Comparison of ENCODE assay signal across 8 mouse cellular contexts in genomic region chr11:102284501-102285094, GRCm38 (mm10). TPM values are rescaled to one million over a fixed set of nuclear protein-coding genes. Genes with fewer than 3 reads are reported as not detected.
DNase-seq lines count a peak whose midpoint lies in the region; ATAC-seq and TF ChIP-seq lines count a peak whose summit lies in the region.

Gene Tmub2 (plus strand): TSS chr11:102284931.

- TF ChIP-seq EP300 in lung, postnatal 0 days (IDR thresholded peaks at IDR 0.05) = peak; percentile 58; the same call in 1 of the 2 replicates

- TF ChIP-seq CTCF in lung, postnatal 0 days (IDR thresholded peaks at IDR 0.05) = no peak

- H3K4me2 ChIP-seq in lung, postnatal 0 days (replicated peaks; ENCODE audit: low read depth, low read length) = peak within 1 kb of the TSS; percentile 83

- peak; percentile 89 for ATAC-seq in frontal cortex, adult (ENCODE audit: low TSS enrichment)
- ATAC-seq in lung, postnatal 0 days = peak; percentile 96

- H3K27me3 ChIP-seq in hindbrain, embryonic 10.5 days (ENCODE audit: insufficient read depth, poor library complexity, severe bottlenecking) = no peaks in the 10 kb centered on the region
- no peaks in the 10 kb centered on the region for H3K27me3 ChIP-seq in lung, postnatal 0 days (replicated peaks; ENCODE audit: insufficient read depth, low read length)

- peak within 1 kb of the TSS; percentile 82 for H3K9ac ChIP-seq in lung, postnatal 0 days (replicated peaks; ENCODE audit: low read depth)

- H3K27ac ChIP-seq in hindbrain, embryonic 10.5 days = peak within 1 kb of the TSS; percentile 91
- H3K27ac ChIP-seq in lung, postnatal 0 days (ENCODE audit: low read length) = peak within 1 kb of the TSS; percentile 89

- peaks cover 29% of the 10 kb centered on the region for H3K36me3 ChIP-seq in hindbrain, embryonic 10.5 days
- H3K36me3 ChIP-seq in lung, postnatal 0 days (ENCODE audit: insufficient read depth, low read length) = peaks cover 13% of the 10 kb centered on the region

- peak within 1 kb of the TSS; percentile 81 for H3K4me3 ChIP-seq in hindbrain, embryonic 10.5 days
- H3K4me3 ChIP-seq in lung, postnatal 0 days (ENCODE audit: low read depth, low read length) = peak within 1 kb of the TSS; percentile 82

- WGBS in hindbrain, embryonic 10.5 days = under 1% methylated on average over 32 of the region's 32 CpGs
- under 1% methylated on average over 31 of the region's 32 CpGs for WGBS in lung, postnatal 0 days

- H3K4me1 ChIP-seq in hindbrain, embryonic 10.5 days (replicated peaks) = peaks cover 24% of the 10 kb centered on the region
- H3K4me1 ChIP-seq in lung, postnatal 0 days (ENCODE audit: insufficient read depth, low read depth, low read length) = peaks cover 7% of the 10 kb centered on the region; the same call in 1 of the 2 replicates

- DNase-seq in MN1 (ENCODE audit: low spot score) = peak; percentile 98
- peak; percentile 99 for DNase-seq in cerebellum, adult 9-10 months
- peak; percentile 97 for DNase-seq in hindbrain, embryonic 10.5 days (ENCODE audit: low spot score)
- peak; percentile 98 for DNase-seq in layer of hippocampus, adult 9-11 months
- DNase-seq in lung, postnatal 0 days (ENCODE audit: low spot score) = peak; percentile 100
- DNase-seq in ovary, postnatal 14 days (ENCODE audit: low spot score) = peak; percentile 90
- peak; percentile 96 for DNase-seq in thymus, postnatal 14 days

- H3K9me3 ChIP-seq in hindbrain, embryonic 10.5 days = no peaks in the 10 kb centered on the region
- H3K9me3 ChIP-seq in lung, postnatal 0 days (ENCODE audit: low read length) = no peaks in the 10 kb centered on the region

RNA-seq across cellular contexts. Expression of gene Tmub2, which starts in this region (rescaled TPM):
- 52.3 and 69.6 TPM in 2 replicates for polyA plus RNA-seq in hindbrain, embryonic 10.5 days (2016; fragmentation: Nextera tagmentation; extraction: Ambion mirVana)
- 46.1 and 47.4 TPM in 2 replicates for polyA plus RNA-seq in lung, postnatal 0 days (2015; fragmentation: Nextera tagmentation; extraction: Ambion mirVana)

Comparison
In these comparisons a context has a peak if more than half of its experiments do, and no peak if none do; other contexts are left out.
1. Peak in every context shown above with its lines: DNase-seq, ATAC-seq, H3K4me3 ChIP-seq and H3K27ac ChIP-seq.